Mouse (Mus musculus) embryonic fibroblast, embryonic 13.5 days (primary cell): ENCODE measurements around the gene Zcchc7.

Experiments used
- CTCF ChIP-seq: IDR thresholded peaks from 2 replicates; pipeline ENCODE4 v1.5.1; 2011; ENCODE audit warnings: mild to moderate bottlenecking, control low read depth, low read length, moderate library complexity, borderline replicate concordance; ENCODE audit not compliant: insufficient read depth
- POLR2A ChIP-seq: IDR thresholded peaks from 2 replicates; pipeline ENCODE4 v1.6.1; 2011; ENCODE audit warnings: low read depth, mild to moderate bottlenecking, control low read depth, low read length, moderate library complexity

- TF ChIP-seq CTCF (no peak), POLR2A (no peak)
Measured at GRCm38 (mm10) chr4:44906399-44906798, 150.7 kb downstream of the Zcchc7 start.
